Mouse (Mus musculus): ENCODE data around the gene Adprh. TPM values are rescaled to one million over a fixed set of nuclear protein-coding genes. Genes with fewer than 3 reads are reported as not detected.
A peak's percentile ranks its signal among the peaks of the same experiment; 100 is the strongest.

Adprh gene
- total RNA-seq, 2 experiments from 2014 or later = 41.5 to 45.3 TPM

- DNase-seq (ENCODE audit: low spot score in 2 of 2) = no peak
These were observed 53.4 kb downstream of the Adprh start for GRCm38 (mm10) chr16:38399076-38399475.

GRCm38 (mm10) chr16:38398266-38398665 is 54.2 kb downstream of the Adprh start:
- no peak for DNase-seq (ENCODE audit: low spot score in 2 of 2)

GRCm38 (mm10) chr16:38396155-38396554 is 56.3 kb downstream of the Adprh start:
- peak in 1 of 2 experiments; percentile 72 for DNase-seq (ENCODE audit: low spot score in 2 of 2)

- DNase-seq (ENCODE audit: low spot score in 2 of 2) = no peak
These were observed 57.3 kb downstream of the Adprh start for GRCm38 (mm10) chr16:38395060-38395730.

GRCm38 (mm10) chr16:38394191-38394618 is 58.3 kb downstream of the Adprh start:
- no peak for DNase-seq (ENCODE audit: low spot score in 2 of 2)

Other genes with a start within 250 kb of the Adprh start
- under 1 TPM in 1 of 2 experiments, not detected in 1; 0.16 TPM for gene Nr1i2, start 157.9 kb downstream of the Adprh start, total RNA-seq (2021)
- under 1 TPM in 1 of 2 experiments, not detected in 1; 0.20 TPM for gene Maats1, start 110.6 kb downstream of the Adprh start, total RNA-seq (2021)
- 100 to 1,000 TPM; 109 to 129 TPM for gene Cox17, start 105.7 kb downstream of the Adprh start, total RNA-seq (2021)
- gene Gm21987, start 105.7 kb downstream of the Adprh start, total RNA-seq (2021) = not detected
- gene Popdc2, start 90.5 kb downstream of the Adprh start, total RNA-seq (2021) = 10 to 100 TPM; 42.5 to 57.1 TPM
- 1 to 10 TPM; 1.5 to 2.0 TPM for gene Pla1a, start 19.6 kb downstream of the Adprh start, total RNA-seq (2021)
- gene Cd80, start 2.9 kb upstream of the Adprh start, total RNA-seq (2021) = under 1 TPM; 0.26 to 0.44 TPM
- gene Timmdc1, start 70.0 kb upstream of the Adprh start, total RNA-seq (2021) = 10 to 100 TPM; 30.8 to 33.5 TPM
- 10 to 100 TPM; 12.7 to 14.8 TPM for gene Poglut1, start 97.6 kb upstream of the Adprh start, total RNA-seq (2021)
- 10 to 100 TPM; 47.4 to 56.4 TPM for gene Tmem39a, start 106.0 kb upstream of the Adprh start, total RNA-seq (2021)